ENCODE assay signal across 14 mouse cellular contexts in the genomic region with DNA sequence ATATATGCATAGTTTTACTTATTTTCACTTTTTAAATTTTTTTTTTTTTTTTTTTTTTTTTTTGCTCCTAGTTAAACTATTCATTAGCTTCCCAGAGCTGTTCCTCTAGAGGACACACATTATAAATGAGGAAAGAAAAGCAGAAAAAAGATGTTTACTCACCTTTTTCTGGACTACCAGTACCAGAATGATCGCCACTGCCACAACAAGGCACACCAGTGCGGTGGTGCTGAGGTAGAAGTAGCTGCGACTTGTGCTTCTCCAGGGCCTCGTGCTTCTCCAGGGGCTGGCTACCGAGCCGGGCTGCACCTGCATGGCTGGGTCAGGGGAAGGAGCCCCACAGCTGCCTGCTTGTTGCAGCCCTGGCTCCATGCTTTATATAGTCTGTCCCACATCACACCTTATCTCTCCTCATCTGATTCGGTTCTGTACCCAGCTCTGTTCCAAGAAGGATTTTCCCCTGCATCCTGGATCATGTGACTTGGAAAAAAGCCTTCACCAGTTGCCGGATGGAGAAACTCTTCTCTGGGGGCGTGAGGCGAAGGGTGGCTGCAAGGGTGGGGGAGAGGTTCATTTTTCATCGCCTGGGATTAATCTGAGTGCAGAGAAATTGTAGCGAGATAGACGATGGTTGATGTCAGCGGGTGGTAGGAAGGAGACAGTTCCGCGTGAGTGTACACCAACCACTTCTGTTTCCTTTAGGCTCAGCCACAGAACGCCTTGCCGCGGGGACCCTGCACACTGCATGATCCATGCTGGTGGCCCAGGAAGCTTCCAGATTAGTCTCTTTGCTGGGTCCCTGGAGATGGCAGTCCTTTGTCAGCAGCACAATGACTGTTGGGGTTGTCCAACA. TPM values are rescaled to one million over a fixed set of nuclear protein-coding genes. Genes with fewer than 3 reads are reported as not detected.
A peak's percentile ranks its signal among the peaks of the same experiment; 100 is the strongest.
DNase-seq lines count a peak whose midpoint lies in the region; ATAC-seq and TF ChIP-seq lines count a peak whose summit lies in the region.
"Had no signal": no experiment of that assay in that cellular context is flagged by ENCODE, and none has a peak within 500 bp of the region (broad histone marks: within the 10 kb centered on the region; RNA-seq: fewer than 3 reads in every experiment).

A gene (minus strand): TSS at position 660 of the 853 bp plus-strand sequence.

- DNase-seq in lung, postnatal 10 days: no peak
- peak; percentile 73 for DNase-seq in thymus, postnatal 25 days
- no peak for DNase-seq in right cerebral cortex, postnatal 36 days (ENCODE audit: low spot score in 2 of 2)
- DNase-seq in urinary bladder, postnatal 14 days (ENCODE audit: low spot score): no peak
- DNase-seq: cerebellum, adult 9-11 months; gastrocnemius, postnatal 10 days; right cerebral cortex, postnatal 14 days had no signal

- H3K79me2 ChIP-seq in myocyte (ENCODE audit: control insufficient read depth, insufficient read depth): no peaks in the 10 kb centered on the region

- H3ac ChIP-seq in myocyte (ENCODE audit: control insufficient read depth, insufficient read length): no peak within 1 kb of the TSS

- H3K9ac ChIP-seq in lung, embryonic 15.5 days: no peak within 1 kb of the TSS
- H3K9ac ChIP-seq: liver, embryonic 15.5 days; midbrain, embryonic 15.5 days had no signal

- peak; percentile 14; the same call in 1 of the 2 replicates for ATAC-seq in lung, embryonic 15.5 days (ENCODE audit: borderline replicate concordance, extremely low read depth, low FRiP score, low TSS enrichment)
- peak; percentile 57 for ATAC-seq in activated CD4-positive, CD25-positive, alpha-beta regulatory T cell, adult 4 months
- ATAC-seq: midbrain, embryonic 15.5 days had no signal

- WGBS in lung, embryonic 15.5 days: 73% methylated on average over 19 of the region's 19 CpGs

- no peak for TF ChIP-seq POLR2A in myocyte (IDR thresholded peaks at IDR 0.05; ENCODE audit: insufficient read length, low read depth)

- no peak within 1 kb of the TSS for H3K27ac ChIP-seq in lung, embryonic 15.5 days
- H3K27ac ChIP-seq: liver, embryonic 15.5 days; midbrain, embryonic 15.5 days had no signal

- H3K4me1 ChIP-seq in lung, embryonic 15.5 days: peaks cover 23% of the 10 kb centered on the region
- H3K4me1 ChIP-seq: liver, embryonic 15.5 days; midbrain, embryonic 15.5 days had no signal

- H3K4me3 ChIP-seq in lung, embryonic 15.5 days: no peak within 1 kb of the TSS
- H3K4me3 ChIP-seq in myocyte: no peak within 1 kb of the TSS
- H3K4me3 ChIP-seq: liver, embryonic 15.5 days; midbrain, embryonic 15.5 days had no signal

- no peaks in the 10 kb centered on the region for H3K9me3 ChIP-seq in lung, embryonic 15.5 days
- H3K9me3 ChIP-seq: liver, embryonic 15.5 days; midbrain, embryonic 15.5 days had no signal

- H3K4me2 ChIP-seq in lung, embryonic 15.5 days: no peak within 1 kb of the TSS
- H3K4me2 ChIP-seq in myocyte (ENCODE audit: low read depth): peak within 1 kb of the TSS; percentile 68
- H3K4me2 ChIP-seq: liver, embryonic 15.5 days; midbrain, embryonic 15.5 days had no signal

- no peaks in the 10 kb centered on the region for H3K36me3 ChIP-seq in lung, embryonic 15.5 days
- no peaks in the 10 kb centered on the region for H3K36me3 ChIP-seq in myocyte (ENCODE audit: control insufficient read depth, insufficient read depth)
- H3K36me3 ChIP-seq: liver, embryonic 15.5 days; midbrain, embryonic 15.5 days had no signal

- no peaks in the 10 kb centered on the region for H3K27me3 ChIP-seq in lung, embryonic 15.5 days
- no peaks in the 10 kb centered on the region for H3K27me3 ChIP-seq in myocyte (ENCODE audit: control insufficient read depth, insufficient read depth, insufficient read length)
- H3K27me3 ChIP-seq: liver, embryonic 15.5 days; midbrain, embryonic 15.5 days had no signal

TF ChIP-seq in myocyte, 11 proteins besides CTCF, POLR2A, EP300 and RAD21:
- TF ChIP-seq REST (IDR thresholded peaks at IDR 0.05; ENCODE audit: insufficient read depth, insufficient read length) (no peak), E2F4 (IDR thresholded peaks at IDR 0.05; ENCODE audit: insufficient read depth) (no peak), CEBPB (IDR thresholded peaks at IDR 0.05; ENCODE audit: insufficient read depth, poor library complexity, severe bottlenecking) (no peak), SRF (IDR thresholded peaks at IDR 0.05; ENCODE audit: control insufficient read depth, insufficient read length, low read depth) (no peak), MYOG (IDR thresholded peaks at IDR 0.05; ENCODE audit: control insufficient read depth in 1 of 3, insufficient read depth in 1 of 3, insufficient read length in 2 of 3, low read depth in 2 of 3) (no peak), USF1 (IDR thresholded peaks at IDR 0.05; ENCODE audit: low read depth) (no peak), POLR2AphosphoS2 (IDR thresholded peaks at IDR 0.05; ENCODE audit: insufficient read length, low read depth) (no peak), TCF12 (IDR thresholded peaks at IDR 0.05; ENCODE audit: insufficient read depth, poor library complexity, severe bottlenecking) (no peak)

RNA-seq across cellular contexts. Expression of the gene that starts here (rescaled TPM):
- polyA plus RNA-seq in lung, embryonic 15.5 days (2015; fragmentation: Nextera tagmentation; extraction: Ambion mirVana): 0.05 and 0.11 TPM in 2 replicates
- polyA plus RNA-seq in activated CD4-positive, CD25-positive, alpha-beta regulatory T cell, adult 4 months (2017; shearing (Covaris generic)): 10 to 100 TPM; 71.6 to 77.3 TPM
- 0.02 TPM for polyA plus RNA-seq in myocyte (2012; fragmentation: generic; extraction: Trizol)
- polyA plus RNA-seq: embryonic facial prominence, embryonic 11.5 days; forebrain, embryonic 11.5 days; liver, embryonic 15.5 days; midbrain, embryonic 15.5 days had no signal

Comparison
In these comparisons a context has a peak if more than half of its experiments do, and no peak if none do; other contexts are left out.
1. RNA of the gene that starts here (polyA plus RNA-seq): 71.6 to 77.3 TPM in activated CD4-positive, CD25-positive, alpha-beta regulatory T cell, adult 4 months; 0.05 to 0.11 TPM in lung, embryonic 15.5 days and 0.02 TPM in myocyte (single experiment); every median in the first group is over 10 times any median in the second.
2. Peak in ATAC-seq in lung, embryonic 15.5 days; RNA of the gene not detected or under 1 TPM.